Comparison of ENCODE assay signal across 8 mouse cellular contexts in the genomic region with DNA sequence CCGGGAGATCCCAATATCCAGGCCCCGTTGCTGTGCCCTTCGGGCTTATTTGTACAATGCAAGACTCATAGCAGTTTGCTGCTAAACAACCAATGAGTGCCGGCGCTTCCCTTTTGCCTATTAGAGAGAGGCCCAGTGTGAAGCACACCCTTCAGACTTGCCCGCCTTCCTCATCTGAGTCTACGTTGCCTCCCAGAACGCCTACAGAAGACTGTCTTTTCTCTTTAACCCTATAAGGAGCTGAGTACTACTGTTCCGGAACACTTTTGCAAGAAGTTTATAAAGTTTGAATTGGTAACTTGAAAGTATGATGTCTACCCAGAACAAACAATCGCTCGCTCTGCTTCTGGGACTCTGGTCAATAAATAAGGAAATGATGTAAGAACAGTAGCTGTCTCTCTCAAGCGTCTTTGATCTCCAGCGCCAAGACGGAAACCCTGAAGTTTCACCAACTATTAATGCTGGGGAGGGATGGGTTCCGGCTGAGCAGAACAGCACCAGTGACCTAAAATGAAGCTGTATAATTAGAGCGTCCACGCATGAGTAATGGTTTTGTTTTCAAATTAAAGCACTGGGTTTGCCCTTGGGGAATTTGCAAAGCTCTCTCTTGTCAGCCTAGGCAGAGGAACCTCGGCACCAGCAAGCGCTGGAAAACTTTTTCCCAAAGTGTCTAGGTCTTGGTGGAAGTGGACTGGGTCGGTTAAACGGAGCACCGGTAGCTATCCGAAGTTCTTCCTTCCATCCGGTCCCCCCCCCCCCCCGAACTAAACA. TPM values are rescaled to one million over a fixed set of nuclear protein-coding genes. Genes with fewer than 3 reads are reported as not detected.
DNase-seq lines count a peak whose midpoint lies in the region; ATAC-seq and TF ChIP-seq lines count a peak whose summit lies in the region.

No protein-coding gene starts in this region.

- DNase-seq in 3T3-L1 (ENCODE audit: low read depth, low spot score) = peak; percentile 72
- peak; percentile 88 for DNase-seq in Muller cell, postnatal 12 days (ENCODE audit: inconsistent ontology term)
- DNase-seq in embryonic facial prominence, embryonic 10.5 days (ENCODE audit: low spot score) = peak; percentile 60
- peak; percentile 90 for DNase-seq in heart, embryonic 10.5 days (ENCODE audit: low spot score)
- peak; percentile 60 for DNase-seq in kidney, adult 9 months
- peak; percentile 94 for DNase-seq in lung, postnatal 0 days (ENCODE audit: low spot score)
- peak; percentile 38 for DNase-seq in ovary, adult 18-20 months (ENCODE audit: low spot score)
- peak; percentile 57 for DNase-seq in thymus, postnatal 4 days

- no peaks in the 10 kb centered on the region; the same call in 1 of the 2 replicates for H3K36me3 ChIP-seq in embryonic facial prominence, embryonic 10.5 days (replicated peaks)
- no peaks in the 10 kb centered on the region for H3K36me3 ChIP-seq in heart, embryonic 10.5 days
- peaks cover 4% of the 10 kb centered on the region; the same call in 1 of the 2 replicates for H3K36me3 ChIP-seq in lung, postnatal 0 days (ENCODE audit: insufficient read depth, low read length)

- peaks cover 15% of the 10 kb centered on the region for H3K27me3 ChIP-seq in embryonic facial prominence, embryonic 10.5 days (replicated peaks; ENCODE audit: low read depth, poor library complexity, severe bottlenecking)
- H3K27me3 ChIP-seq in heart, embryonic 10.5 days (ENCODE audit: insufficient read depth, poor library complexity, severe bottlenecking) = no peaks in the 10 kb centered on the region
- no peaks in the 10 kb centered on the region for H3K27me3 ChIP-seq in lung, postnatal 0 days (replicated peaks; ENCODE audit: insufficient read depth, low read length)

- 5% methylated on average over 25 of the region's 25 CpGs for WGBS in embryonic facial prominence, embryonic 10.5 days
- WGBS in heart, embryonic 10.5 days = 8% methylated on average over 25 of the region's 25 CpGs
- WGBS in lung, postnatal 0 days = under 1% methylated on average over 24 of the region's 25 CpGs

- no peak for TF ChIP-seq CTCF in lung, postnatal 0 days (IDR thresholded peaks at IDR 0.05)

- peak; percentile 80 for ATAC-seq in lung, postnatal 0 days

- H3K4me1 ChIP-seq in embryonic facial prominence, embryonic 10.5 days = peaks cover 17% of the 10 kb centered on the region
- H3K4me1 ChIP-seq in heart, embryonic 10.5 days = no peaks in the 10 kb centered on the region
- H3K4me1 ChIP-seq in lung, postnatal 0 days (ENCODE audit: insufficient read depth, low read depth, low read length) = peaks cover 4% of the 10 kb centered on the region; the same call in 1 of the 2 replicates

- peak overlapping the region; percentile 76 for H3K9ac ChIP-seq in lung, postnatal 0 days (replicated peaks; ENCODE audit: low read depth)

- H3K9me3 ChIP-seq in embryonic facial prominence, embryonic 10.5 days = no peaks in the 10 kb centered on the region
- H3K9me3 ChIP-seq in heart, embryonic 10.5 days = no peaks in the 10 kb centered on the region
- no peaks in the 10 kb centered on the region for H3K9me3 ChIP-seq in lung, postnatal 0 days (ENCODE audit: low read length)

- TF ChIP-seq EP300 in lung, postnatal 0 days (IDR thresholded peaks at IDR 0.05) = peak; percentile 64; the same call in 1 of the 2 replicates

- peak overlapping the region; percentile 83 for H3K4me3 ChIP-seq in embryonic facial prominence, embryonic 10.5 days
- H3K4me3 ChIP-seq in heart, embryonic 10.5 days = peak overlapping the region; percentile 85
- H3K4me3 ChIP-seq in lung, postnatal 0 days (ENCODE audit: low read depth, low read length) = peak overlapping the region; percentile 63

- H3K27ac ChIP-seq in embryonic facial prominence, embryonic 10.5 days (replicated peaks) = peak overlapping the region; percentile 93
- peak overlapping the region; percentile 97 for H3K27ac ChIP-seq in heart, embryonic 10.5 days
- peak overlapping the region; percentile 97 for H3K27ac ChIP-seq in lung, postnatal 0 days (ENCODE audit: low read length)

- peak overlapping the region; percentile 64 for H3K4me2 ChIP-seq in lung, postnatal 0 days (replicated peaks; ENCODE audit: low read depth, low read length)

RNA-seq across cellular contexts. Expression of gene Pon2, which starts 0.7 kb away (rescaled TPM):
- polyA plus RNA-seq in embryonic facial prominence, embryonic 10.5 days (2016; fragmentation: Nextera tagmentation; extraction: Ambion mirVana) = 22.9 and 25.9 TPM in 2 replicates
- 36.8 and 37.9 TPM in 2 replicates for polyA plus RNA-seq in heart, embryonic 10.5 days (2016; fragmentation: Nextera tagmentation; extraction: Ambion mirVana)
- polyA plus RNA-seq in lung, postnatal 0 days (2015; fragmentation: Nextera tagmentation; extraction: Ambion mirVana) = 88.4 and 98.7 TPM in 2 replicates

RNA-seq across cellular contexts. Expression of gene Pon3, which starts 41.4 kb away (rescaled TPM):
- polyA plus RNA-seq in embryonic facial prominence, embryonic 10.5 days (2016; fragmentation: Nextera tagmentation; extraction: Ambion mirVana) = 6.3 and 6.5 TPM in 2 replicates
- polyA plus RNA-seq in heart, embryonic 10.5 days (2016; fragmentation: Nextera tagmentation; extraction: Ambion mirVana) = 24.6 and 31.8 TPM in 2 replicates
- 143 and 168 TPM in 2 replicates for polyA plus RNA-seq in lung, postnatal 0 days (2015; fragmentation: Nextera tagmentation; extraction: Ambion mirVana)

Comparison
In these comparisons a context has a peak if more than half of its experiments do, and no peak if none do; other contexts are left out.
1. Peak in every context shown above with its lines: DNase-seq, ATAC-seq, H3K4me3 ChIP-seq and H3K27ac ChIP-seq.
2. DNase-seq: peak in every context shown above with its lines; median percentile 94 in lung, postnatal 0 days; 90 in heart, embryonic 10.5 days; 88 in Muller cell, postnatal 12 days; 72 in 3T3-L1; 60 in embryonic facial prominence, embryonic 10.5 days; 60 in kidney, adult 9 months; 57 in thymus, postnatal 4 days; 38 in ovary, adult 18-20 months.